8 mouse cellular contexts compared by ENCODE assay signal in the genomic region with DNA sequence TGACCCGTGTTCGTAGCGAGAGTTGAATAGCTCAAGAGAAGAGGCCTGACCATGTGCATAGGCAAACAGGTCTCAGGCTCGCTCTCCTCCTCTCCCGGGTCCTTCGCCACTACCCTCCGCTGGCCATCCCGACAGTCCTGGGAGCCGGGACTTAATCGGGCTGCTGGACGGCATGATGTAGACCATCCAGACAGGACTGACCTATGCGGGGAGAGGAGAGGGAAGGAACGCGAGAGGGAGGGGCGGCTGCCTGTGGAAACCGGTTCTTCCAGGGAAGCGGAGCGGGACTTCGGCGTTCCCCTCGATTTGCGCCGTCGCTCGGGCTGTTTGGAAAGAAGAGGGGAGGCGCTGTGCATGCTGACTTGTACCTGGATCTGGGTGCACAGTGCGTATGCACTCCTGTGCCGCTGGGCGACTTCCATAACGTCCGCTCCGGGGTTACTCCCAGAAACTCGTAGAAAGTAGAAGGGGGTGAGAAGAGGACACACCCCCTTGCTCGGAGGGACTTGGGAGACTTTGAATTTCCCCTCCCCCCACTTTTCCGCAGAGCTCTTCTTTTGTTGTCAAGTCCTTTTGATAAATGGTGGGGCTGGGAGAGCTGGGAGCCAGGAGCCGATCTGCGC. TPM values are rescaled to one million over a fixed set of nuclear protein-coding genes. Genes with fewer than 3 reads are reported as not detected.
DNase-seq lines count a peak whose midpoint lies in the region; ATAC-seq and TF ChIP-seq lines count a peak whose summit lies in the region.

A gene (minus strand): TSS at position 311 of the 623 bp plus-strand sequence.

- H3K4me1 ChIP-seq in embryonic facial prominence, embryonic 12.5 days = peaks cover 30% of the 10 kb centered on the region
- peaks cover 66% of the 10 kb centered on the region for H3K4me1 ChIP-seq in heart, embryonic 13.5 days
- peaks cover 9% of the 10 kb centered on the region; the same call in 1 of the 2 replicates for H3K4me1 ChIP-seq in kidney, postnatal 0 days (replicated peaks; ENCODE audit: insufficient read depth, low read length)
- H3K4me1 ChIP-seq in stomach, embryonic 14.5 days (ENCODE audit: control insufficient read depth, insufficient read depth, low read length) = peaks cover 16% of the 10 kb centered on the region; the same call in 1 of the 2 replicates

- under 1% methylated on average over 37 of the region's 37 CpGs for WGBS in embryonic facial prominence, embryonic 12.5 days
- under 1% methylated on average over 37 of the region's 37 CpGs for WGBS in heart, embryonic 13.5 days
- WGBS in kidney, postnatal 0 days = 0% methylated on average over 29 of the region's 37 CpGs
- under 1% methylated on average over 37 of the region's 37 CpGs for WGBS in stomach, embryonic 14.5 days

- peak within 1 kb of the TSS; percentile 75 for H3K4me2 ChIP-seq in embryonic facial prominence, embryonic 12.5 days (replicated peaks)
- H3K4me2 ChIP-seq in heart, embryonic 13.5 days = peak within 1 kb of the TSS; percentile 95
- peak within 1 kb of the TSS; percentile 65 for H3K4me2 ChIP-seq in kidney, postnatal 0 days (ENCODE audit: low read length)
- H3K4me2 ChIP-seq in stomach, embryonic 14.5 days (replicated peaks; ENCODE audit: low read depth, low read length) = peak within 1 kb of the TSS; percentile 91

- H3K27me3 ChIP-seq in embryonic facial prominence, embryonic 12.5 days = peaks cover 23% of the 10 kb centered on the region
- peaks cover 76% of the 10 kb centered on the region for H3K27me3 ChIP-seq in heart, embryonic 13.5 days (replicated peaks)
- H3K27me3 ChIP-seq in kidney, postnatal 0 days (ENCODE audit: insufficient read depth, low read length) = no peaks in the 10 kb centered on the region
- H3K27me3 ChIP-seq in stomach, embryonic 14.5 days (ENCODE audit: control insufficient read depth, insufficient read depth, low read length) = no peaks in the 10 kb centered on the region

- H3K36me3 ChIP-seq in embryonic facial prominence, embryonic 12.5 days = peaks cover 11% of the 10 kb centered on the region
- peaks cover 11% of the 10 kb centered on the region for H3K36me3 ChIP-seq in heart, embryonic 13.5 days
- H3K36me3 ChIP-seq in kidney, postnatal 0 days (ENCODE audit: insufficient read depth, low read length) = peaks cover 11% of the 10 kb centered on the region
- peaks cover 15% of the 10 kb centered on the region for H3K36me3 ChIP-seq in stomach, embryonic 14.5 days (ENCODE audit: control insufficient read depth, insufficient read depth, low read length)

- peak within 1 kb of the TSS; percentile 46 for H3K9ac ChIP-seq in embryonic facial prominence, embryonic 12.5 days
- peak within 1 kb of the TSS; percentile 75 for H3K9ac ChIP-seq in heart, embryonic 13.5 days
- H3K9ac ChIP-seq in kidney, postnatal 0 days (ENCODE audit: low read depth, low read length) = peak within 1 kb of the TSS; percentile 80
- peak within 1 kb of the TSS; percentile 69 for H3K9ac ChIP-seq in stomach, embryonic 14.5 days (replicated peaks; ENCODE audit: low read depth, low read length)

- H3K9me3 ChIP-seq in embryonic facial prominence, embryonic 12.5 days = no peaks in the 10 kb centered on the region
- no peaks in the 10 kb centered on the region for H3K9me3 ChIP-seq in heart, embryonic 13.5 days
- no peaks in the 10 kb centered on the region for H3K9me3 ChIP-seq in kidney, postnatal 0 days (replicated peaks; ENCODE audit: low read length)
- no peaks in the 10 kb centered on the region for H3K9me3 ChIP-seq in stomach, embryonic 14.5 days (ENCODE audit: control insufficient read depth, low read depth, low read length)

- peak within 1 kb of the TSS; percentile 84 for H3K4me3 ChIP-seq in embryonic facial prominence, embryonic 12.5 days
- peak within 1 kb of the TSS; percentile 84 for H3K4me3 ChIP-seq in heart, embryonic 13.5 days
- H3K4me3 ChIP-seq in kidney, postnatal 0 days (replicated peaks; ENCODE audit: low read depth, low read length) = peak within 1 kb of the TSS; percentile 67
- peak within 1 kb of the TSS; percentile 97 for H3K4me3 ChIP-seq in stomach, embryonic 14.5 days (ENCODE audit: low read depth, low read length)

- TF ChIP-seq CTCF in kidney, postnatal 0 days (IDR thresholded peaks at IDR 0.05; ENCODE audit: low read depth) = peak; percentile 62

- peak within 1 kb of the TSS; percentile 80 for H3K27ac ChIP-seq in embryonic facial prominence, embryonic 12.5 days
- H3K27ac ChIP-seq in heart, embryonic 13.5 days (replicated peaks) = peak within 1 kb of the TSS; percentile 59
- peak within 1 kb of the TSS; percentile 99 for H3K27ac ChIP-seq in kidney, postnatal 0 days
- peak within 1 kb of the TSS; percentile 100 for H3K27ac ChIP-seq in stomach, embryonic 14.5 days (ENCODE audit: low read length)

- ATAC-seq in embryonic facial prominence, embryonic 12.5 days (ENCODE audit: insufficient number of reproducible peaks, insufficient read depth, low FRiP score, low TSS enrichment) = no peak
- ATAC-seq in heart, embryonic 13.5 days (ENCODE audit: extremely low read depth, insufficient number of reproducible peaks, low FRiP score, low TSS enrichment) = no peak
- ATAC-seq in kidney, postnatal 0 days (replicated peaks; ENCODE audit: low FRiP score, low read depth) = peak; percentile 53
- ATAC-seq in stomach, embryonic 14.5 days (ENCODE audit: insufficient number of reproducible peaks, insufficient read depth, low FRiP score, low read depth) = peak; percentile 35
- no peak for ATAC-seq in activated CD4-positive, CD25-positive, alpha-beta regulatory T cell, adult 4 months

- DNase-seq in layer of hippocampus, postnatal 10 days (ENCODE audit: low spot score in 2 of 2) = peak; percentile 33
- no peak for DNase-seq in layer of hippocampus, adult 9-10 months (ENCODE audit: low spot score)
- DNase-seq in kidney, postnatal 0 days (ENCODE audit: low spot score) = peak; percentile 96
- DNase-seq in lung, postnatal 25 days (ENCODE audit: low spot score) = peak; percentile 70

RNA-seq across cellular contexts. Expression of the gene that starts here (rescaled TPM):
- total RNA-seq in layer of hippocampus, postnatal 10 days (2021) = 1 to 10 TPM; 3.0 TPM
- polyA plus RNA-seq in embryonic facial prominence, embryonic 12.5 days (2016; fragmentation: Nextera tagmentation; extraction: Ambion mirVana) = 35.5 and 40.3 TPM in 2 replicates
- 3.3 and 4.2 TPM in 2 replicates for polyA plus RNA-seq in heart, embryonic 13.5 days (2015; fragmentation: Nextera tagmentation; extraction: Ambion mirVana)
- polyA plus RNA-seq in kidney, postnatal 0 days (2015; fragmentation: Nextera tagmentation; extraction: Ambion mirVana) = 34.2 and 41.4 TPM in 2 replicates
- polyA plus RNA-seq in stomach, embryonic 14.5 days (2014; fragmentation: Nextera tagmentation; extraction: Ambion mirVana) = 15.2 and 17.0 TPM in 2 replicates
- polyA plus RNA-seq in activated CD4-positive, CD25-positive, alpha-beta regulatory T cell, adult 4 months (2017; shearing (Covaris generic)) = not detected

Comparison
In these comparisons a context has a peak if more than half of its experiments do, and no peak if none do; other contexts are left out.
1. ATAC-seq: peak in kidney, postnatal 0 days (single experiment) and stomach, embryonic 14.5 days (single experiment); none in embryonic facial prominence, embryonic 12.5 days (single experiment), heart, embryonic 13.5 days (single experiment) and activated CD4-positive, CD25-positive, alpha-beta regulatory T cell, adult 4 months (single experiment).
2. Peak in every context shown above with its lines, with median percentiles within 50 percentile points of each other: H3K27ac ChIP-seq, H3K4me2 ChIP-seq, H3K4me3 ChIP-seq and H3K9ac ChIP-seq.